Mouse (Mus musculus) CH12.LX (cell line): ENCODE measurements around the gene Wbp2.

ENCODE experiments used
- BHLHE40 ChIP-seq: IDR thresholded peaks from 2 replicates; pipeline ENCODE4 v1.6.1; 2011; ENCODE audit warnings: mild to moderate bottlenecking, low read depth, low read length, improper control_type of control experiment
- E2F4 ChIP-seq: IDR thresholded peaks from 2 replicates; pipeline ENCODE4 v1.6.1; 2011; ENCODE audit warnings: low read depth, low read length, improper control_type of control experiment; ENCODE audit not compliant: insufficient replicate concordance
- ELF1 ChIP-seq: IDR thresholded peaks from 2 replicates; pipeline ENCODE4 v1.6.1; 2014; ENCODE audit warnings: low read depth, mild to moderate bottlenecking, inconsistent platforms, low read length, improper control_type of control experiment
- EP300 ChIP-seq: IDR thresholded peaks from 2 replicates; pipeline ENCODE4 v1.6.1; 2011; ENCODE audit warnings: low read length, improper control_type of control experiment
- POLR2A ChIP-seq: IDR thresholded peaks from 2 replicates; pipeline ENCODE4 v1.6.1; 2011; ENCODE audit warnings: low read depth, mild to moderate bottlenecking, improper control_type of control experiment, low read length
- POLR2AphosphoS2 ChIP-seq: IDR thresholded peaks from 2 replicates; pipeline ENCODE4 v1.6.1; 2011; ENCODE audit warnings: low read depth, low read length, improper control_type of control experiment
- RAD21 ChIP-seq: IDR thresholded peaks from 2 replicates; pipeline ENCODE4 v1.6.1; 2011; ENCODE audit warnings: low read depth, mild to moderate bottlenecking, low read length, improper control_type of control experiment, moderate library complexity
- TCF12 ChIP-seq: IDR thresholded peaks from 2 replicates; pipeline ENCODE4 v1.6.1; 2014; ENCODE audit warnings: low read depth, mild to moderate bottlenecking, inconsistent platforms, low read length, improper control_type of control experiment
- ZNF384 ChIP-seq: IDR thresholded peaks from 2 replicates; pipeline ENCODE4 v1.6.1; 2012; ENCODE audit warnings: low read depth, low read length, improper control_type of control experiment, inconsistent platforms

DNA sequence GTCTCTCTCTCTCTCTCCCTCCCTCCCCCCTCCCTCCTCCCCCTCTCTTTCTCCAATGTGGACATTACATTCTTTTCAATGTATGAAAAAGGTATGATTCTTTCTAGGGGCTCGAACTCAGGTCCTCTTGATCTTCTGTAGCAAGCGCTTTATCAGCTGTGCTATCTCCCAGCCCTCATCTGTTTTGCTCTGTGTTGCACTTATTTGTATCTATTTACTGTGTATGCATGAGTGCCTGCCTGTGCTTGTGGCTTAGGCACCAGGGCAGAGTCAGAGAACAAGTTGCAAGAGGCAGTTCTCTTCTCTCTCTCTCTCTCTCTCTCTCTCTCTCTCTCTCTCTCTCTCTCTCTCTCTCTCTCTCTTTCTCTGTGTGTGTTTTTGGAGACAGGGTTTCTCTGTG, 18.3 kb upstream of the Wbp2 start:
- TF ChIP-seq POLR2A (no peak), ELF1 (no peak), TCF12 (no peak), RAD21 (no peak), ZNF384 (no peak), E2F4 (no peak), BHLHE40 (no peak), EP300 (no peak), POLR2AphosphoS2 (no peak)
